Mouse (Mus musculus): Measurements from ENCODE around the gene Astn2.

DNA sequence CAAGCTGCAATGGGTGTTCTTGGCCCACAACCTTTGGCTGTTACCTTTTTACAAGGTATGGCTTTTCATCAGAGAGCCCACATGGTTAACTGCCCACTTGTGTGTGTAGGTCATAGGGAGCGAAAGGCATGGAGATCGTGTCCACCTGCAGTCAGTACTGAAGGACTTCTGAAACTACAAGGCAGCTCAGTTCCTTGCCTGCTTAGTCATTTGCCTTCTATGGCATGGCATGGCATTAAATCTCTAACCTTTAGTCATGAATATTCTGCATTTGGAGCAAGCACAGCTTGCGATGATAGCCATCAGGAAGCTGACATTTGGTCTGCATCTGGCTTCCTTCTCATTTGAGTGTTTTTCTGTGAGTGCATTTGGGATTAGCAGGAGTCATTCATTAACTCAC, 720.0 kb downstream of the Astn2 start:
- no peak for TF ChIP-seq CTCF (IDR thresholded peaks at IDR 0.05)
- no peak for TF ChIP-seq EP300 (IDR thresholded peaks at IDR 0.05)
